Mouse (Mus musculus) kidney, embryonic 15.5 days (tissue): ENCODE results near the gene Gprin2. TPM values are rescaled to one million over a fixed set of nuclear protein-coding genes. Genes with fewer than 3 reads are reported as not detected.

Experiments
- ATAC-seq: fragments of 200-750 bp; cut with Nextera tagmentation; replicated peaks from 2 replicates; pipeline ENCODE4 v1.8.0; 2017; ENCODE audit warnings: moderate TSS enrichment; ENCODE audit not compliant: low FRiP score
- H3K27ac ChIP-seq: fragments of 300-500 bp; sonication (generic); 2 replicates; pipeline ENCODE4 v1.5.1; 2015; ENCODE audit warnings: mild to moderate bottlenecking, inconsistent platforms
- H3K27me3 ChIP-seq: fragments of 300-500 bp; sonication (generic); 2 replicates; pipeline ENCODE4 v1.6.1; 2015; ENCODE audit warnings: inconsistent platforms
- H3K36me3 ChIP-seq: fragments of 300-500 bp; sonication (generic); 2 replicates; pipeline ENCODE4 v1.6.1; 2015; ENCODE audit warnings: inconsistent platforms
- H3K4me1 ChIP-seq: fragments of 300-500 bp; sonication (generic); 2 replicates; pipeline ENCODE4 v1.6.1; 2015; ENCODE audit warnings: inconsistent platforms
- H3K4me2 ChIP-seq: fragments of 300-500 bp; sonication (generic); 2 replicates; pipeline ENCODE4 v1.6.1; 2015; ENCODE audit warnings: moderate library complexity, mild to moderate bottlenecking, inconsistent platforms
- H3K4me3 ChIP-seq: fragments of 300-500 bp; sonication (generic); replicated peaks from 2 replicates; pipeline ENCODE4 v1.5.1; 2015; ENCODE audit warnings: mild to moderate bottlenecking, inconsistent platforms
- H3K9ac ChIP-seq: fragments of 300-500 bp; sonication (generic); 2 replicates; pipeline ENCODE4 v1.6.1; 2015; ENCODE audit warnings: mild to moderate bottlenecking, inconsistent platforms
- H3K9me3 ChIP-seq: fragments of 300-500 bp; sonication (generic); replicated peaks from 2 replicates; pipeline ENCODE4 v1.6.1; 2016; ENCODE audit warnings: inconsistent platforms
- WGBS: fragments of 180-500 bp; shearing (Covaris S2); methylation state at CpG from one replicate; pipeline ENCODE4 v1.1.7; 2015; ENCODE audit warnings: mixed read lengths; 5-methylcytosine and 5-hydroxymethylcytosine counted together
- polyA plus RNA-seq: library from polyadenylated mRNA; unstranded; fragments of >200 nt; fragmentation: Nextera tagmentation; extraction: Ambion mirVana; gene quantifications from 2 replicates; pipeline ENCODE4 v1.2.1, GENCODE M21; 2015

Gene Gprin2
- polyA plus RNA-seq, 1 experiment from 2014 or later, result 0.83 TPM

DNA sequence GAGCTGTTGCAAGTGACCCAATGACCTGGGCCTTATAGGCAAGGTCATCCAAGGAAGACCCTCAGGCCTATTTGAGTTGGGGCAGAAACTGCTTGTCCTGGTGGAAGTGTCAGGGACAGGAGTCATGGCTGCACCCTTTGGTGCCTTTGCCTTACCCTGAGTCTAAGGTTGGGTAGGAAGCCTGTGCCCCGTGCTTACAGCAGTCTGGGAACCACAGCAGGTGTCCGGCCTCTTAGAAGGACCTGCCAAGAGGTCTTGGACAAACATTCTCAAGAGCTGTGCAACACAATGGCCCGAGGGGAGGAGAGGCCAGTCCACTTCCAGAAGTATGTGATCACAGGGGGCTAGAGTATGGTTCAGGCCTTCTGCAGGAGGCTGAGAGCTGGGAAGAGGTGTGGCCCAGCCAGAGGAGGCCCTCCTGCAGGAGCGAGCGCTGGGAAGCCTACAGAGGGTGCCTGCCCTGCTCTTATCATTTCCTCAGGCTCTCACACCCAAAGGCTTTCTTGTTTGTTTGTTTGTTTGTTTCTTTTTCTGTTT is 22.0 kb upstream of the Gprin2 start:
- no peak overlapping the region for H3K4me2 ChIP-seq
- no peaks in the 10 kb centered on the region for H3K9me3 ChIP-seq
- H3K4me3 ChIP-seq, result no peak overlapping the region
- H3K27ac ChIP-seq, result no peak overlapping the region
- H3K36me3 ChIP-seq, result no peaks in the 10 kb centered on the region
- WGBS, result 75% methylated on average over 5 of the region's 5 CpGs
- no peak overlapping the region for H3K9ac ChIP-seq
- peaks cover 10% of the 10 kb centered on the region for H3K4me1 ChIP-seq
- no peak for ATAC-seq
- peaks cover 37% of the 10 kb centered on the region for H3K27me3 ChIP-seq

DNA sequence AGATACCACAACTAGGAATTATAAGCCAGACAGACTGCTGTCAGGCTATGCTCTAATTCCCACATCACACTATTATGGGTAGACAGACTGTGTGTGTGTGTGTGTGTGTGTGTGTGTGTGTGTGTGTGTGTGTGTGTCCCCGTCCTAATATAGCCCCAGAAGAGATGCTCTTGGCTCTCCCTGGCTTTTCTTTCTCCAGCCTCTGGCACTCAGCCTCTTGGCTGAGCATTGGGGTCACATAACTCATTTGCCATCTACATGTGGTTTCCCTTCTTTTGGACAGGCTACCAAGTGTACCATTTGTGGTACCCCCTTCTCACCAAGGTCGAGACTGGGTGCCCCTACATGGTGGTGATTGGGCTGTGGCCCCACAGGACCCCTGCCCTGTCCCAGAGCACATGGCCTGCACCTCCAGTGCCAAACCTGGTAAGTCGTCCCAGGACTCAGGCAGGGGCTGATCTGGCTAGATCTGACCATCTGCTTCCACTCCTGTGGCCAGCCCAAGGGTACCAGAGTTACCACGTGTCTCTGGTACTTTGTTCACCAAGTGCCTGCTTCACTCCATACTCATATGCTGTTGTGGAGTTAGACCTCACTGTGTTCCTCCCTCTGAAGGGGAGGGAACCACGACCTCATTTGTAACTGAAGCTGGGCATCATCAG is 20.1 kb upstream of the Gprin2 start:
- no peak overlapping the region for H3K27ac ChIP-seq
- 63% methylated on average over 5 of the region's 5 CpGs for WGBS
- peaks cover 41% of the 10 kb centered on the region for H3K27me3 ChIP-seq
- no peak overlapping the region for H3K9ac ChIP-seq
- H3K9me3 ChIP-seq, result no peaks in the 10 kb centered on the region
- no peak overlapping the region for H3K4me3 ChIP-seq
- no peak for ATAC-seq
- H3K36me3 ChIP-seq, result no peaks in the 10 kb centered on the region
- peaks cover 10% of the 10 kb centered on the region for H3K4me1 ChIP-seq
- no peak overlapping the region for H3K4me2 ChIP-seq

DNA sequence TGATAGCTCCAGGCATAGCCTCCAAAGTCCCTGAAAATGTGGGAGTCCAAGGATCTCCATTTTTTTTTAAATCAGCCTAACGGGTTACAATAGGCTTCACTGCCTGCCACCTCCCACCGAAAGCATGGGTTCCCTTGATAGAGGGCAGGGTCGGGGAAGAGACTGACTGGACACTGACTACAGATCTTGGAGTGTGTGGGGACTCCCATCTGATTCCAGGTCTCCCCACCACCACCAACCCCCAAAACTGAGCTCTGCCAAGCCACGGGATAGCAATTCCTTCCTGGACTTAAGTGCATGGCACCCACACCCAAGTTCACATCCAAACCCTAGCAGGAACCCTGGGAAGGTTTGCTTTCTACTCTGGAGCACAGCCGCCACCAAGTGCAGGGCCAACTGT is 19.0 kb upstream of the Gprin2 start:
- 73% methylated on average over 5 of the region's 5 CpGs for WGBS
- Histone ChIP-seq H3K4me3 (no peak overlapping the region), H3K4me2 (peak overlapping the region; percentile 73; the same call in 1 of the 2 replicates)

DNA sequence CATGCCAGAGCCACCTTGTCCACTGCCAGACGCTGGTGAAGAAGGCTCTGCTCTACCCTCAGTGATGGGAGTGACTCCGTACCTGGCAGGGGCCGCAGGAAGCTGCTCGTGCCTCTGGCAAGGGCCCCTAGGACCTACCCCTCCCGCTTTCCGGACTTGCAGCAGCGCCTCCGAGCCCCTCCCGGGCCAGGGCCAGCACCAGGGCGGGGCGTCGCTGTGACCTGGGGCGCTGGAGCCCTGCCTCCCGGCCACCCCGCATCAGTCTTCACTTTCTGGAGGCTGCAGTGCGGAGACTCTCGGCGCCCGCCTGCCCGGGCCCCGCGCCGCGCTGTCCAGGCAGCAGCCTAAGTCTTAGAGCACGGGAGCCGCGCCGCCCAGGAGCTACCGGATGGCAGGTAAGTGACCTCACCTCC is 18.3 kb upstream of the Gprin2 start:
- H3K4me1 ChIP-seq, result peaks cover 17% of the 10 kb centered on the region
- peak; percentile 41 for ATAC-seq

More for the DNA sequence above, 19.0 kb upstream of the Gprin2 start:
- H3K36me3 ChIP-seq, result no peaks in the 10 kb centered on the region
- H3K4me1 ChIP-seq, result peaks cover 12% of the 10 kb centered on the region
- peaks cover 41% of the 10 kb centered on the region for H3K27me3 ChIP-seq
- ATAC-seq, result no peak
- no peak overlapping the region for H3K27ac ChIP-seq
- H3K9ac ChIP-seq, result no peak overlapping the region
- H3K9me3 ChIP-seq, result no peaks in the 10 kb centered on the region

DNA sequence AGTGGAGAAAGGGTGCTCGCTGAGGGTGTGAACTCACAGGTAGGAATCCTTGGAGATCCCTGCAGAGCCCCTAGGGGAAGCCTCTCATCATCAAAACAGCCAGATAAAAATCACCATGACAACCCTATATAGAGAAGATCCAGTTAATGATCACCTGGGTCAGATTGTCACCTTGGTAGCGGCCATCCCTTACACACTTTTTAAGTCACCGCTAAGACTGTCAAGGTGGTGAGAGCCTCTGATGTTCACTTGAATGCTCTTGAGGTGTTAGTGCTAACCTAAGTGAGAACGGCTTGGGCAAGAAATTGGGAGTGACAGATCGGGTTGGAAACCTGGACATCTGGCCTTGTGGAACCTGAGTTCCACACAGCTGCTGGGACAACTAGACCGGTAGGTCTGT is 17.8 kb upstream of the Gprin2 start, which contains the start of gene Syt15:
Syt15 (plus strand) TSS at position 301 of the 400 bp plus-strand sequence.
- no peak within 1 kb of the TSS for H3K27ac ChIP-seq
- 55% methylated on average over 6 of the region's 6 CpGs for WGBS
- peaks cover 20% of the 10 kb centered on the region for H3K4me1 ChIP-seq
- peaks cover 41% of the 10 kb centered on the region for H3K27me3 ChIP-seq
- no peaks in the 10 kb centered on the region for H3K36me3 ChIP-seq
- peak within 1 kb of the TSS; percentile 40 for H3K4me3 ChIP-seq
- ATAC-seq, result no peak
- H3K9ac ChIP-seq, result no peak within 1 kb of the TSS
- no peaks in the 10 kb centered on the region for H3K9me3 ChIP-seq
- H3K4me2 ChIP-seq, result peak within 1 kb of the TSS; percentile 73

More for the DNA sequence above, 18.3 kb upstream of the Gprin2 start:
- peak overlapping the region; percentile 73 for H3K4me2 ChIP-seq
- H3K9ac ChIP-seq, result no peak overlapping the region
- no peak overlapping the region for H3K27ac ChIP-seq
- H3K9me3 ChIP-seq, result no peaks in the 10 kb centered on the region
- peak overlapping the region; percentile 40 for H3K4me3 ChIP-seq
- H3K36me3 ChIP-seq, result no peaks in the 10 kb centered on the region
- under 1% methylated on average over 29 of the region's 29 CpGs for WGBS
- peaks cover 41% of the 10 kb centered on the region for H3K27me3 ChIP-seq

DNA sequence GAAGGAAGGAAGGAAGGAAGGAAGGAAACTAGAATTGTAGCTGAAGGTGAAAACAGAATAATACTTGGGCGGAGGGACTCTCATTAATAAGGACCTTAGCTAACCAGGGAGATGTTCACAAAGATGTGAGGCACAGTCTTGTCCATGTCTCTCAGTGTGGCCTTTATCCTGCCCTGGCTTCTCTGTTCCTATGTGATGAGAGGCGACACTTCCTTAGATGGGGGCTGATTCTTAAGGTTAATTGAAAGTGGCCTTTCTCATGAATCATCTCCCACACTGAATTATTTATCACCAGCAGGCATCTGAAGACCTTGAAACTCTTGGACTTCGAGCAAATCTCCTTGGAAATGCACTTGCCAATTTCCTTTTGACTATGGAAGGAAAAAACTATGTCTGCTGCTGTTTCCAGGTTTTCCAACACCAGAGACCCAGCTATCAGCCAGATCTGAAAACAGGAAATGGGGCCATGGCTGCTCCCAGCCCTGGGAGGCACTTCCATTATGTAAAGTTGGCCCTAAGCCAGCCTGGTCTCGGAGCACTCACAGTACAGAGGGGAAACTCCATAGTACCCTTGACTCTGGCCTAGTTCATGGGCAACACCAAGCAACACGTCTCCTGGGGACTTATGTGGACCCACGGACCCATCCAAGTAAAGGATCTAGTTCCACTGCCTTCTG is 14.1 kb upstream of the Gprin2 start:
- H3K4me3 ChIP-seq, result no peak overlapping the region
- H3K4me2 ChIP-seq, result no peak overlapping the region
- no peaks in the 10 kb centered on the region for H3K36me3 ChIP-seq
- H3K9ac ChIP-seq, result no peak overlapping the region
- H3K9me3 ChIP-seq, result no peaks in the 10 kb centered on the region
- peak overlapping the region; percentile 42; the same call in 1 of the 2 replicates for H3K27ac ChIP-seq
- WGBS, result 38% methylated on average over 6 of the region's 6 CpGs
- H3K27me3 ChIP-seq, result peaks cover 24% of the 10 kb centered on the region
- peaks cover 20% of the 10 kb centered on the region for H3K4me1 ChIP-seq
- ATAC-seq, result peak; percentile 80

DNA sequence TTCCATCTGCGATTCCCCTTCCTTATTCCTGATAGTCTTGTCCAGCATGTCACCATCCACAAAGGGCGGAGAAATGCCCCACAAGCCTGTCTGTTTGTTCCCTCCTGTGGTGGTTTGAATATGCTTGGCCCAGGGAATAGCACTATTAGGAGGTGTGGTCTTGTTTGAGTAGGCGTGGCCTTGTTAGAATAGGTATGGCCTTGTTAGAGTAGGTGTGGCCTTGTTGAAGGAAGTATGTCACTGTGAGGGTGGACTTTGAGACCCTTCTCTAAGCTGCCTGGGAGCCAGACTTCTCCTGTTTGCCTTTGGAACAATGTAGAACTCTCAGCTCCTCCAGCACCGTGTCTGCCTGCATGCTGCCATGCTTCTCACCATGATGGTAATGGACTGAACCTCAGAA is 8.5 kb upstream of the Gprin2 start:
- 89% methylated on average over 4 of the region's 4 CpGs for WGBS
- Histone ChIP-seq H3K4me3 (no peak overlapping the region), H3K27ac (no peak overlapping the region), H3K9ac (no peak overlapping the region), H3K27me3 (no peaks in the 10 kb centered on the region), H3K36me3 (no peaks in the 10 kb centered on the region), H3K4me1 (0 out of 2 replicates have a peak, but pooled peaks cover 5% of the 10 kb centered on the region), H3K4me2 (no peak overlapping the region), H3K9me3 (no peaks in the 10 kb centered on the region)
- ATAC-seq, result no peak

DNA sequence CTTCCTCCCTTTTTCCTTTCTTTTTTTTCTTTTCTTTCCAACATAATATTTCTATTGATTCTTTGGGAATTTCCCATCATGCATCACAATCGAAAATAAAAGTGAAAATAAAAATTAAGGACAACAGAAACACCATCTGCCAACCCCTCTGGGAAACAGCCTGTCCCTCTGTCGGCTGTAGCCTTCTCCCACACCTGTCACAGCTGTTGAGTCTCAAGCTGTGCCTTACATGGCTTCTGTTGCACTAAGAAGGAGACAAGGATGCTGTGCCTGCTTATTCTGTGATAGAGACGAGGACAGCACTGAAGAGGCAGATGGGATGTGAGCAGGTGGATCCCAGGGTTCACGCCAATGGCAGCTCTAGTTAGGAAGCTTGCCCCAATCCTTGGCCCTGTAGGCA is 7.6 kb upstream of the Gprin2 start:
- Histone ChIP-seq H3K27ac (no peak overlapping the region), H3K9me3 (no peaks in the 10 kb centered on the region), H3K4me2 (no peak overlapping the region), H3K4me3 (no peak overlapping the region), H3K27me3 (no peaks in the 10 kb centered on the region), H3K4me1 (no peaks in the 10 kb centered on the region), H3K36me3 (no peaks in the 10 kb centered on the region), H3K9ac (no peak overlapping the region)
- WGBS, result 58% methylated on average over 4 of the region's 4 CpGs
- ATAC-seq, result no peak

DNA sequence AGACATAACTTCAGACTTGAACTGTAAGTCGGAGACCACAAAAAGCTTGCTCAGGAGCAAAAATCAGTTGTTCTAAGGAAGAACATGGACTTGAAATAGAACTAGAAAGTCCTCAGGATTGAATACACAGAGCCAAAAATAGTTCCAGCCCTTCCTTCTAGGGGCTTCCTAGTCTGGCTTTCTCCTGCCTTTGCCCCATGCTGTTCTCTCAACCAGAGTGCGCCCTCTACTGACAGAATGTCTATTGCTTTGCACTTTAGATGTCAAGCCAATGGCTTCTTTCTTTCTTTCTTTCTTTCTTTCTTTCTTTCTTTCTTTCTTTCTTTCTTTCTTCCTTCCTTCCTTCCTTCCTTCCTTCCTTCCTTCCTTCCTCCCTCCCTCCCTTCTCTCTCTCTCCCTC is 7.2 kb upstream of the Gprin2 start:
- Histone ChIP-seq H3K9me3 (no peaks in the 10 kb centered on the region), H3K27me3 (no peaks in the 10 kb centered on the region), H3K4me3 (no peak overlapping the region), H3K4me1 (no peaks in the 10 kb centered on the region), H3K4me2 (no peak overlapping the region), H3K36me3 (no peaks in the 10 kb centered on the region), H3K9ac (no peak overlapping the region), H3K27ac (no peak overlapping the region)
- ATAC-seq, result no peak
- 49% methylated on average over 2 of the region's 2 CpGs for WGBS

DNA sequence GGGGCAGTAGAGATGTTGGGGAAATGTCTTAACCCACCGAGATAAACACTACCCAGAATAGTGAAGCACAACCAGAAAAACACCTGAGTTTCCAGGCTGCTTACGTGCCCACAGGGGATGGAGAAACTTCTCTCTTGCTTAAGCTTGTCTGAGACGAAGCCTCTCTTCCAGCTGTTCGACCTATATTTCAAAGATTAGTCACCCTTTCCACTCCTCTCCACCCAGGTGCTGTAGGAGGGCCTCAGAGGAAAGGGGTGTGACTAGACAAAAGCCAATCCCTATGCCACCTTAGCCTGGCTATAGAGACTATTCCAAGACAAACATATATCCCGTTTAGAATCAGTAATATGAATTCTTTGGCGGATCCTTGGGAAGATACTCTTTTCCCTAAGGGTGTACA is 6.5 kb upstream of the Gprin2 start:
- Histone ChIP-seq H3K4me3 (no peak overlapping the region), H3K9ac (no peak overlapping the region), H3K9me3 (no peaks in the 10 kb centered on the region), H3K4me1 (no peaks in the 10 kb centered on the region), H3K27me3 (no peaks in the 10 kb centered on the region), H3K36me3 (no peaks in the 10 kb centered on the region), H3K4me2 (no peak overlapping the region), H3K27ac (no peak overlapping the region)
- 80% methylated on average over 6 of the region's 6 CpGs for WGBS
- ATAC-seq, result no peak

DNA sequence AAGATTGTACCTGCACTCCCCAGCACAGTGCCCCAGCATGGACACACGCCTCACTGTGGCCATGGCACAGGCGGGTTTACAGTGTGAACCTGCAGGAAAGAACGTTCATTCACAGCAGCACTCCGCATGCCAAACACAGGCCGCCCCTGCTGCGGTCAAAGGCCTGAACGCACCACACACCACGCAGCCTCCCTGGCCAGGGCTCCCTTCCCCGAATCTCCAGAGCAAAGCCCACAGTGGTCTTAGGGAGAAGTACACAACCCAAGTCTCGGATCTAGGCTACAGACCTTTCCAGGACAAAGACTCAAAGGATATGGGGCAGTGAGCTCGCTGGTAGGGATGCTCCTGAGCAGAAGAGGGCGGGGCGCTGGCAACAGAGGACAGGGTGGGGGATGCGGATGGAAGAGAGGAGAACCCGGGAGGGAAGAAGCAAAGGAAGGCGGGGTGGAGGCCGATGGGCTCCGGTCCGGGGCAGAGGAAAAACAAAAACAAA is 669 bp downstream of the Gprin2 start:
- peak overlapping the region; percentile 77 for H3K4me3 ChIP-seq
- peak; percentile 73 for ATAC-seq
- no peaks in the 10 kb centered on the region for H3K9me3 ChIP-seq
- H3K36me3 ChIP-seq, result no peaks in the 10 kb centered on the region
- peak overlapping the region; percentile 54 for H3K9ac ChIP-seq
- H3K27ac ChIP-seq, result no peak overlapping the region
- peak overlapping the region; percentile 99 for H3K4me2 ChIP-seq
- peaks cover 15% of the 10 kb centered on the region for H3K4me1 ChIP-seq
- peaks cover 4% of the 10 kb centered on the region; the same call in 1 of the 2 replicates for H3K27me3 ChIP-seq
- 4% methylated on average over 19 of the region's 19 CpGs for WGBS

DNA sequence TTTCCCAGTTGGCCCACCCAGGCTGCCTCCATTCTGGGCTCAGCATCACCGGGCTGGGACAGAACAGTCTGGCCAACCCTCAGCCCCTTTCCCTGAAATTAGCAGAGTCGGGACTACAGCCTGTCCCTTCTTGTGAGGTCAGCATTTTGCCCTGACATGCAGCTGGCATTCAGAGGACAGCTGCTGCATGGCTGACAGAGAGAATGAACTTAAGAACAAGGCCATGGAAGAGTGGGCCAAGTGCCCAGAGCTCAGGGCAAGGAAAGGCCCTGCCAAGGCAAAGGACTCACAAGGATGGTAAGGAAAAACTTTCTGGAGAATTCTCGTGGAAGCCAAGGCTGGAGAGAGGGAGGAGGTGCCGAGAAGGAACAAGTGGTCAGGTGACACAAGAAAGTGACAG is 4.7 kb downstream of the Gprin2 start:
- 27% methylated on average over 4 of the region's 4 CpGs for WGBS
- H3K9me3 ChIP-seq, result no peaks in the 10 kb centered on the region
- no peak overlapping the region for H3K4me2 ChIP-seq
- H3K36me3 ChIP-seq, result no peaks in the 10 kb centered on the region
- peaks cover 4% of the 10 kb centered on the region; the same call in 1 of the 2 replicates for H3K27me3 ChIP-seq
- H3K4me1 ChIP-seq, result peaks cover 16% of the 10 kb centered on the region
- no peak overlapping the region for H3K27ac ChIP-seq
- ATAC-seq, result no peak
- H3K9ac ChIP-seq, result no peak overlapping the region
- H3K4me3 ChIP-seq, result no peak overlapping the region
